Mouse (Mus musculus) CH12.LX (cell line): ENCODE measurements around the gene Thsd7b. TPM values are rescaled to one million over a fixed set of nuclear protein-coding genes. Genes with fewer than 3 reads are reported as not detected.

ENCODE experiments used
- DNase-seq: peaks from one replicate; pipeline ENCODE4 v3.0.0-alpha.2; 2013; ENCODE audit errors: extremely low read depth
- H3K27ac ChIP-seq: 2 replicates; pipeline ENCODE4 v1.5.1; 2012; ENCODE audit warnings: low read depth, mild to moderate bottlenecking, control low read depth, moderate library complexity; ENCODE audit not compliant: insufficient read depth
- H3K27me3 ChIP-seq: replicated peaks from 2 replicates; pipeline ENCODE3; 2012; ENCODE audit warnings: inconsistent platforms
- H3K36me3 ChIP-seq, 2 experiments: replicated peaks in 1 of 2; 2 replicates each; pipeline versions ENCODE3 to v1.6.1; 2012; ENCODE audit warnings: inconsistent platforms in 1 of 2, low read length in 1 of 2, mild to moderate bottlenecking in 1 of 2, mixed read lengths in 1 of 2, moderate library complexity in 1 of 2; ENCODE audit not compliant: control insufficient read depth in 1 of 2, insufficient read depth in 1 of 2
- H3K4me1 ChIP-seq, 2 experiments: 2 replicates each; pipeline ENCODE4 v1.6.1; 2012; ENCODE audit warnings: inconsistent platforms in 1 of 2, moderate library complexity in 1 of 2; ENCODE audit not compliant: insufficient read depth in 2 of 2, control insufficient read depth in 1 of 2
- H3K4me2 ChIP-seq: 2 replicates; pipeline ENCODE4 v1.6.1; 2012; ENCODE audit warnings: low read depth, mild to moderate bottlenecking, control low read depth; ENCODE audit not compliant: poor library complexity, insufficient read depth, severe bottlenecking
- H3K4me3 ChIP-seq, 3 experiments: fragments of 150-350 bp in 1 of 3; sonication (generic) in 1 of 3; replicated peaks in 1 of 3; 2 replicates each; pipeline versions ENCODE3 to v1.5.1; 2011 to 2012; ENCODE audit warnings: low read depth in 2 of 3, low read length in 2 of 3, mild to moderate bottlenecking in 2 of 3, moderate library complexity in 2 of 3, control low read depth in 1 of 3, improper control_type of control experiment in 1 of 3, inconsistent platforms in 1 of 3, mixed read lengths in 1 of 3; ENCODE audit not compliant: poor library complexity in 1 of 3
- H3K79me2 ChIP-seq: replicated peaks from 2 replicates; pipeline ENCODE4 v1.6.1; 2012; ENCODE audit warnings: mild to moderate bottlenecking, moderate library complexity; ENCODE audit not compliant: control insufficient read depth, poor library complexity, insufficient read depth, severe bottlenecking; ENCODE audit errors: extremely low read depth
- H3K9ac ChIP-seq: 2 replicates; pipeline ENCODE4 v1.6.1; 2012; ENCODE audit warnings: low read depth, mild to moderate bottlenecking, control low read depth, moderate library complexity; ENCODE audit not compliant: insufficient read depth
- H3K9me3 ChIP-seq: replicated peaks from 2 replicates; pipeline ENCODE3; 2012; ENCODE audit warnings: low read length, inconsistent platforms, mixed read lengths
- CHD2 ChIP-seq: IDR thresholded peaks from 2 replicates; pipeline ENCODE4 v1.6.1; 2011; ENCODE audit warnings: low read length, improper control_type of control experiment
- E2F4 ChIP-seq: IDR thresholded peaks from 2 replicates; pipeline ENCODE4 v1.6.1; 2011; ENCODE audit warnings: low read depth, low read length, improper control_type of control experiment; ENCODE audit not compliant: insufficient replicate concordance
- EP300 ChIP-seq: IDR thresholded peaks from 2 replicates; pipeline ENCODE4 v1.6.1; 2011; ENCODE audit warnings: low read length, improper control_type of control experiment
- GABPA ChIP-seq: IDR thresholded peaks from 2 replicates; pipeline ENCODE4 v1.6.1; 2012; ENCODE audit warnings: low read depth, low read length, improper control_type of control experiment, inconsistent platforms; ENCODE audit not compliant: insufficient replicate concordance
- HCFC1 ChIP-seq: IDR thresholded peaks from 2 replicates; pipeline ENCODE4 v1.6.1; 2012; ENCODE audit warnings: low read depth, mild to moderate bottlenecking, inconsistent platforms, low read length, improper control_type of control experiment
- MAX ChIP-seq: IDR thresholded peaks from 2 replicates; pipeline ENCODE4 v1.6.1; 2011; ENCODE audit warnings: low read length, improper control_type of control experiment
- MAZ ChIP-seq: IDR thresholded peaks from 2 replicates; pipeline ENCODE4 v1.6.1; 2012; ENCODE audit warnings: low read depth, mild to moderate bottlenecking, inconsistent platforms, low read length, improper control_type of control experiment, moderate library complexity
- MXI1 ChIP-seq: IDR thresholded peaks from 2 replicates; pipeline ENCODE4 v1.6.1; 2011; ENCODE audit warnings: mild to moderate bottlenecking, low read depth, low read length, improper control_type of control experiment
- MYC ChIP-seq: IDR thresholded peaks from 2 replicates; pipeline ENCODE4 v1.6.1; 2011; ENCODE audit warnings: low read depth, mild to moderate bottlenecking, improper control_type of control experiment, low read length
- PAX5 ChIP-seq: IDR thresholded peaks from 2 replicates; pipeline ENCODE4 v1.6.1; 2012; ENCODE audit warnings: low read length, inconsistent platforms, mixed read lengths
- POLR2A ChIP-seq: IDR thresholded peaks from 2 replicates; pipeline ENCODE4 v1.6.1; 2011; ENCODE audit warnings: low read depth, mild to moderate bottlenecking, improper control_type of control experiment, low read length
- POLR2AphosphoS2 ChIP-seq: IDR thresholded peaks from 2 replicates; pipeline ENCODE4 v1.6.1; 2011; ENCODE audit warnings: low read depth, low read length, improper control_type of control experiment
- RCOR1 ChIP-seq: conservative IDR thresholded peaks from 2 replicates; pipeline ENCODE4 v1.6.1; 2012; ENCODE audit warnings: low read depth, mild to moderate bottlenecking, inconsistent platforms, low read length, improper control_type of control experiment
- SMC3 ChIP-seq: IDR thresholded peaks from 2 replicates; pipeline ENCODE4 v1.6.1; 2011; ENCODE audit warnings: low read depth, low read length, improper control_type of control experiment
- TBP ChIP-seq: conservative IDR thresholded peaks from 2 replicates; pipeline ENCODE4 v1.6.1; 2011; ENCODE audit warnings: low read depth, low read length, improper control_type of control experiment
- TCF12 ChIP-seq: IDR thresholded peaks from 2 replicates; pipeline ENCODE4 v1.6.1; 2014; ENCODE audit warnings: low read depth, mild to moderate bottlenecking, inconsistent platforms, low read length, improper control_type of control experiment
- ZC3H11A ChIP-seq: IDR thresholded peaks from 2 replicates; pipeline ENCODE4 v1.6.1; 2012; ENCODE audit warnings: low read depth, mild to moderate bottlenecking, inconsistent platforms, low read length, improper control_type of control experiment
- ZKSCAN1 ChIP-seq: IDR thresholded peaks from 2 replicates; pipeline ENCODE4 v1.6.1; 2012; ENCODE audit warnings: low read depth, inconsistent platforms, low read length, improper control_type of control experiment, borderline replicate concordance
- ZMIZ1 ChIP-seq: IDR thresholded peaks from 2 replicates; pipeline ENCODE4 v1.6.1; 2012; ENCODE audit warnings: low read depth, mild to moderate bottlenecking, inconsistent platforms, low read length, improper control_type of control experiment
- dilution Hi-C: fragments of 300-500 bp; cut with MboI; formaldehyde crosslinking; loops from 2 replicates; pipeline ENCODE4 v1.14.3; 2020; ENCODE audit warnings: low sequenced_read_pairs; ENCODE audit not compliant: extremely low pct_unique_long_range_greater_than_20kb, extremely low pct_ligation_motif_present
- in situ Hi-C: fragments of 300-500 bp; cut with MboI; formaldehyde crosslinking; loops from 3 replicates; pipeline ENCODE4 v1.14.3; 2019; ENCODE audit warnings: low sequenced_read_pairs, low pct_ligation_motif_present, low pct_unique_long_range_greater_than_20kb, mixed read lengths
- polyA plus RNA-seq: library from polyadenylated mRNA; unstranded; fragments of >175 nt; gene quantifications from 2 replicates; pipeline ENCODE4 v1.2.1, GENCODE M21; 2012; ENCODE audit warnings: low read depth; ENCODE audit not compliant: insufficient read length
- total RNA-seq, 2 experiments: library from RNA; depleted of rRNA; stranded (reverse); fragments of 300-350 nt in 1 of 2; fragments of >200 nt in 1 of 2; gene quantifications; 2 replicates each; pipeline ENCODE4 v1.2.3; 2012 to 2014

Gene Thsd7b
- total and polyA plus RNA-seq, 3 experiments: not detected

DNA sequence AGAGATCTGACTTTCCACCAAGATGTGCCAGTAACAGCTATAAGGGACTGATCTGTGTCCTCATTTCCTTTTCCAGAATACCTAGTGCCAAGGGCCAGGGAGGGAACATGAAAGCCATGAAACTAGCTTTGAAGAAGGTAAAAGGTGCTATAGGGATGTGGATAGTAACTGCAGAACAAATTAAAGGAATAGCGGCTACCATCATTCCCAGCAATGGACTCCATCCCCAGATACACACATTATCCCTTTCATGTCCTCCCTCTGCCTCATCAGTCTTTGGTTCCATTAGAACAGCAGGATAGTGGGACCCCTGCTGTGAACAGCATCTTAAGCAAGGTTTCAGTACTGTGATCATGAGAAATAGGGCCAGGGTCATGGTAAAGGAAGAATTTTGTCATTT, 485.9 kb downstream of the Thsd7b start:
- H3K27ac ChIP-seq: no peak overlapping the region
- no peak overlapping the region for H3K4me2 ChIP-seq
- H3K79me2 ChIP-seq: no peaks in the 10 kb centered on the region
- no peaks in the 10 kb centered on the region for H3K9me3 ChIP-seq
- no peaks in the 10 kb centered on the region for H3K4me1 ChIP-seq
- no peak for DNase-seq
- TF ChIP-seq ZMIZ1 (no peak), SMC3 (no peak), HCFC1 (no peak), MXI1 (no peak), EP300 (no peak), E2F4 (no peak), POLR2A (no peak), ZC3H11A (no peak), ZKSCAN1 (no peak), TCF12 (no peak), POLR2AphosphoS2 (no peak), RCOR1 (no peak)
- dilution Hi-C loops (no loop called here), in situ Hi-C loops (no loop called here)
- H3K9ac ChIP-seq: no peak overlapping the region
- H3K36me3 ChIP-seq: no peaks in the 10 kb centered on the region
- H3K27me3 ChIP-seq: no peaks in the 10 kb centered on the region
- H3K4me3 ChIP-seq: no peak overlapping the region

DNA sequence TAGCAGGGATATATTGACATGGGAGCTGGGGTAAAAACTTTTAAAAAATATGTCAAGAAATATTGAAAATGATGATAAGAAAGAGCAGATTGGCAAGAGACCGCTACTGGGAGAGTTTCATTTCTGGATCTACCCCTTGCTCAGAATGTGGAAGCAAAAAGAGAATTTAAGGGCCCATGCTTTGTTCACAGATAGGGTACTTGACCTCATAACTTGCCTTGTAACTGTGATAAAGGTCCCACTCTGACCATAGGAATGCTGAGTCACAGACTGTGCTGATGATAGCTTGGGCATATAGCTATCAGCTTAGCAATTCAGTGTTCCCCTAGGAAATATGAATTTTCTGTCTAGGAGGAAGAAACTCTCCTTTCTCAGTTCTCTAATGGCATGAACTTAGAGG, 488.1 kb downstream of the Thsd7b start:
- Histone ChIP-seq H3K27me3 (no peaks in the 10 kb centered on the region), H3K27ac (no peak overlapping the region), H3K79me2 (no peaks in the 10 kb centered on the region), H3K9ac (no peak overlapping the region), H3K4me1 (no peaks in the 10 kb centered on the region), H3K9me3 (no peaks in the 10 kb centered on the region), H3K36me3 (no peaks in the 10 kb centered on the region), H3K4me2 (no peak overlapping the region), H3K4me3 (no peak overlapping the region)
- dilution Hi-C loops: no loop called here
- in situ Hi-C loops: no loop called here
- no peak for DNase-seq
- TF ChIP-seq HCFC1: no peak
- no peak for TF ChIP-seq MAX
- no peak for TF ChIP-seq TCF12
- TF ChIP-seq CHD2: no peak
- no peak for TF ChIP-seq PAX5
- TF ChIP-seq POLR2A: no peak
- TF ChIP-seq MAZ: no peak
- TF ChIP-seq E2F4: no peak
- TF ChIP-seq TBP: no peak
- TF ChIP-seq ZC3H11A: no peak
- TF ChIP-seq MYC: no peak
- TF ChIP-seq GABPA: no peak
